Mouse (Mus musculus): ENCODE results near the gene Rap1a.

The Rap1a gene

GRCm38 (mm10) chr3:105801191-105802166 lies at the start of gene Rap1a:
Gene Rap1a (minus strand): TSS chr3:105801336.
- DNase-seq = peak; percentile 84 to 85

- no peak for DNase-seq
Measured at GRCm38 (mm10) chr3:105846294-105847069, 45.3 kb upstream of the Rap1a start.

- DNase-seq = no peak
Measured at GRCm38 (mm10) chr3:105839836-105840235, 38.7 kb upstream of the Rap1a start.

- no peak for DNase-seq
Measured at GRCm38 (mm10) chr3:105838655-105839054, 37.5 kb upstream of the Rap1a start.

GRCm38 (mm10) chr3:105836883-105837282 lies 35.7 kb upstream of the Rap1a start:
- no peak for DNase-seq

- DNase-seq = no peak
Measured at GRCm38 (mm10) chr3:105835875-105836274, 34.7 kb upstream of the Rap1a start.

GRCm38 (mm10) chr3:105831584-105831983 lies 30.4 kb upstream of the Rap1a start:
- DNase-seq = no peak

- no peak for DNase-seq
Measured at GRCm38 (mm10) chr3:105825501-105826161, 24.5 kb upstream of the Rap1a start.

- DNase-seq = no peak
Measured at GRCm38 (mm10) chr3:105824704-105825103, 23.6 kb upstream of the Rap1a start.

- no peak for DNase-seq
Measured at GRCm38 (mm10) chr3:105824103-105824502, 23.0 kb upstream of the Rap1a start.

- no peak for DNase-seq
Measured at GRCm38 (mm10) chr3:105823609-105824008, 22.5 kb upstream of the Rap1a start.

GRCm38 (mm10) chr3:105821504-105821903 lies 20.4 kb upstream of the Rap1a start:
- no peak for DNase-seq

- no peak for DNase-seq
Measured at GRCm38 (mm10) chr3:105820272-105820671, 19.1 kb upstream of the Rap1a start.

GRCm38 (mm10) chr3:105818130-105819004 lies 17.2 kb upstream of the Rap1a start:
- no peak for DNase-seq

- DNase-seq = no peak
Measured at GRCm38 (mm10) chr3:105816089-105816488, 15.0 kb upstream of the Rap1a start.

- no peak for DNase-seq
Measured at GRCm38 (mm10) chr3:105815236-105815904, 14.2 kb upstream of the Rap1a start.

- DNase-seq = no peak
Measured at GRCm38 (mm10) chr3:105811146-105811545, 10.0 kb upstream of the Rap1a start.

GRCm38 (mm10) chr3:105808179-105809037 lies 7.3 kb upstream of the Rap1a start:
- DNase-seq = no peak

- no peak for DNase-seq
Measured at GRCm38 (mm10) chr3:105807672-105808071, 6.5 kb upstream of the Rap1a start.

GRCm38 (mm10) chr3:105806519-105807249 lies 5.5 kb upstream of the Rap1a start:
- DNase-seq = no peak

Data from cerebellum, postnatal 14 days (tissue).